Mouse (Mus musculus): ENCODE measurements at regions not wholly inside any gene's neighbourhood (a gene's known extent, or its start where the extent isn't known, plus 50 kb on each side); places are given as distances from the start of the nearest gene placed in this dataset.

DNA sequence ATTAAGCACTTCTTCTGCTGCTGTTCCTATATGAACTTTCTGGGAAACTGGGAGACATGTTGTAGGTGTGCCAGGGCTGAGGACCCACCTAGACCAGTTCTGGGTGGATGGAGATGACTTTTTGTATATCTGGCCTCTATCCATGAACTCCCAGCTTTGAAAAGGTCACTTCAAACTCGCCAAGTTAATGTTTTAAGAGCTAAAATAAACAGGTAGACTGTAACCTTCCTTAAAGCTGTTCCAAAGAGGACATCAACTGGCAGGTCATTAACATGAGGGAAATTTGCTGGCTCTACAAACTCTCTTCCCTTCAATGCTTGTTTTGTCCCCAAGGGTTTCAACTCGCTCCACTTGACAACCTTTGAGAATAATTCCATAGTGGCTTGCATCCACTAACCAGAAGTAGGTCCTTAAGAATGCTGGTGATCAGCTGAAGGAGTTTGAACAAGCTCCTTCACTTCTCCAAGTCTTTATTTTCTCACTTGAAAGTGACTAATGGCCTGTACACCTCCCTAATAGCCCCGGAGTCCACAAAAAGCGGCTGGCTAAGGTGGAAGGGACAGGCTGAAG lies 98.1 kb downstream of the Adamts15 start:
- H3K4me3 ChIP-seq (ENCODE audit: low read depth, low read length) = no peak overlapping the region
- DNase-seq (ENCODE audit: low spot score) = no peak
- 62% methylated on average over 4 of the region's 4 CpGs for WGBS
- no peaks in the 10 kb centered on the region for H3K36me3 ChIP-seq (ENCODE audit: control insufficient read depth, insufficient read depth, low read length)
- H3K27ac ChIP-seq (replicated peaks; ENCODE audit: low read depth, low read length) = no peak overlapping the region
- no peak overlapping the region for H3K9ac ChIP-seq (ENCODE audit: low read length)
- H3K27me3 ChIP-seq (ENCODE audit: control insufficient read depth, insufficient read depth, low read length) = no peaks in the 10 kb centered on the region
- no peak overlapping the region for H3K4me2 ChIP-seq (ENCODE audit: low read depth, severe bottlenecking)
- no peaks in the 10 kb centered on the region for H3K4me1 ChIP-seq (ENCODE audit: control insufficient read depth, insufficient read depth, low read length)
- no peak for ATAC-seq (ENCODE audit: insufficient number of reproducible peaks, low FRiP score, low TSS enrichment, low read depth)
- H3K9me3 ChIP-seq (ENCODE audit: control insufficient read depth, low read length) = no peaks in the 10 kb centered on the region

DNA sequence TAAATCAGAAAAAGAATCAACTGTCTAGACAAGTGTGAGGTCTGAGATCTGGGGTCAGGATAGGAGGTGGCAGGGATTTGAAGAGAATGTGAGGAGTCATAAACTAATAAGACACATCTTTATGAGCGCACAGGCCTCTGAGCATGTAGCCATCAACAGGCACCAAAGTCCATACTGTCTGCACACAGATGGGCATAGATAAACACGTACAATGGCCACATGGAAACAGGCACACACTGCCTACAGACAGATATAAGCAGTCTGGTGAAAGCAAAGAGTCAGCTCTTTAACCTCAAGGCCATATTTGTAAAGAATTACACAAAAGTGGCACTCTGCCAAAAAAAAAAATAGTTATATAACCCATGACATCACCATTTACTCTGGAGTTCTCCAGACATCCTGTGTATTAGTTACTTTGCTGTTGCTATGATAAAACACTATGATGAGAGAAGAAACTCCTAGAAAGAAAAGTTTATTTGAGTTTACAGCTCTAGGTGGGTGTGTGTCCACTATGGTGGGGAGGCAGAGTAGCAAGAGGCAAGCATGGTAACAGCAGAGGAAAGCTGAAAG lies 101.4 kb downstream of the Adamts15 start:
- Histone ChIP-seq H3K9ac (ENCODE audit: low read length) (no peak overlapping the region), H3K36me3 (ENCODE audit: control insufficient read depth, insufficient read depth, low read length) (no peaks in the 10 kb centered on the region), H3K27ac (replicated peaks; ENCODE audit: low read depth, low read length) (no peak overlapping the region), H3K27me3 (ENCODE audit: control insufficient read depth, insufficient read depth, low read length) (no peaks in the 10 kb centered on the region), H3K4me3 (ENCODE audit: low read depth, low read length) (no peak overlapping the region), H3K4me2 (ENCODE audit: low read depth, severe bottlenecking) (no peak overlapping the region), H3K9me3 (ENCODE audit: control insufficient read depth, low read length) (no peaks in the 10 kb centered on the region), H3K4me1 (ENCODE audit: control insufficient read depth, insufficient read depth, low read length) (no peaks in the 10 kb centered on the region)
- ATAC-seq (ENCODE audit: insufficient number of reproducible peaks, low FRiP score, low TSS enrichment, low read depth) = no peak
- DNase-seq (ENCODE audit: low spot score) = no peak
- WGBS = 91% methylated on average over 2 of the region's 2 CpGs

DNA sequence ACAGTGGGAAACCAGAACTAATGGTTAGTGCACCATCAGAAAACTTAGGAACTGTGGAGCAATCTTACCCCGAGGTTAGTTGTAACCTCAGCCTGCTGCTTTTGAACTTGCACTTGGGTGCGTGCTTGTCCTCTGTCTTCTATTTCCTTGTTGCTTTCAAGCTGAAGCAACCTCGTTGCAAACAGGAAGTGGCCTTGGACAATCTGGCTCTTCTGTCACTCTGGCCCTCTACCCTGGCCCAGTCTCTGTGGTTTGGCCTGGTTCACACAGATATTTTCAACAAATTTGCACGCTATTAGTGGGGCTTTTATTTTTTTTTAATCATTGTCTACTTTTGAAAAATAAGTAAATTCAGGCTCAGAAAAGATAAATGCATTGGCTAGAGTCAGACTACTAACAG lies 109.0 kb downstream of the Adamts15 start:
- 59% methylated on average over 4 of the region's 4 CpGs for WGBS
- no peak overlapping the region for H3K4me2 ChIP-seq (ENCODE audit: low read depth, severe bottlenecking)
- H3K9me3 ChIP-seq (ENCODE audit: control insufficient read depth, low read length) = no peaks in the 10 kb centered on the region
- H3K4me1 ChIP-seq (ENCODE audit: control insufficient read depth, insufficient read depth, low read length) = peaks cover 14% of the 10 kb centered on the region; the same call in 1 of the 2 replicates
- no peaks in the 10 kb centered on the region for H3K27me3 ChIP-seq (ENCODE audit: control insufficient read depth, insufficient read depth, low read length)
- no peaks in the 10 kb centered on the region for H3K36me3 ChIP-seq (ENCODE audit: control insufficient read depth, insufficient read depth, low read length)
- ATAC-seq (ENCODE audit: insufficient number of reproducible peaks, low FRiP score, low TSS enrichment, low read depth) = no peak
- H3K27ac ChIP-seq (replicated peaks; ENCODE audit: low read depth, low read length) = no peak overlapping the region
- DNase-seq (ENCODE audit: low spot score) = no peak
- no peak overlapping the region for H3K9ac ChIP-seq (ENCODE audit: low read length)
- no peak overlapping the region for H3K4me3 ChIP-seq (ENCODE audit: low read depth, low read length)

DNA sequence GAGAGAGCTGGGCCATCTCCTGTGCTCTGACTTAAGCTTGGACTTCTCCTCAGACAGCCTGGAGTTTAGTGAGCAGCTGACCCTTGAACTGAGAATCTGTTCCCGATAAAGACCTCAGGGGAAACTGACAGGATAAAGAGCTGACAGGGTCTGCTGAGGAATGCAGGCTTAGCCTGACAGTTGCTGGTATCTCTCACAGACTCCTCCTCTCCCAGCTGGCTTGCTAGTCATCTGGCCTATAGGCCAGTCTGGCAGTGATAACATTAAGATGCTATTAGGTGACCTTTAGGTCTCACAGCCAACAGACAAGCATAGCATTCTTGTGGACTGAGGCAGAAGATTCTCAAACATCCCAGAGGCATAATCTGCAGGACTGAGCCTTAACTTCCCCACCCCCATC lies 111.4 kb downstream of the Adamts15 start:
- Histone ChIP-seq H3K36me3 (ENCODE audit: control insufficient read depth, insufficient read depth, low read length) (no peaks in the 10 kb centered on the region), H3K4me1 (ENCODE audit: control insufficient read depth, insufficient read depth, low read length) (peaks cover 14% of the 10 kb centered on the region; the same call in 1 of the 2 replicates), H3K27me3 (ENCODE audit: control insufficient read depth, insufficient read depth, low read length) (no peaks in the 10 kb centered on the region), H3K9ac (ENCODE audit: low read length) (no peak overlapping the region), H3K4me3 (ENCODE audit: low read depth, low read length) (no peak overlapping the region), H3K27ac (replicated peaks; ENCODE audit: low read depth, low read length) (no peak overlapping the region), H3K4me2 (ENCODE audit: low read depth, severe bottlenecking) (no peak overlapping the region), H3K9me3 (ENCODE audit: control insufficient read depth, low read length) (no peaks in the 10 kb centered on the region)
- no peak for ATAC-seq (ENCODE audit: insufficient number of reproducible peaks, low FRiP score, low TSS enrichment, low read depth)
- DNase-seq (ENCODE audit: low spot score) = no peak
- 3% methylated on average over 1 of the region's 1 CpGs for WGBS

DNA sequence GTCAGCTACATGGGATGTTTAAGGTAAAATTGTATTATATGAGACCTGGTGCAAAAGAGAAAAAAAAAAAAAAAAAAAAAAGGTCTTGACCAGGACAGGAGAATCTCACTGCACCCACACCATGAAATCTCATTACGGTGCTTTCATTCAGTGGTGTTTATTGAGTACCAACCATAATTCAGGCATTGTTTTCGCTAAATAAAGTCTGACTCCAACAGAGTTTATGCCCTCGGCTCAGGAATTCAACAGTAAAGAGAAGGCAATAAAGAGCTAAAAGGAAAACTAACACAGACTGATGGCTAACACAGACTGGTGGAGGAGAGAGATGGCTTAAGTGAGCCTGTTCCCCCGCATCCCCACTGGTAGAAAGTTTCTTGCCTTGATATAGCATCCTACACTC lies 112.0 kb downstream of the Adamts15 start:
- 26% methylated on average over 4 of the region's 4 CpGs for WGBS
- no peak for ATAC-seq (ENCODE audit: insufficient number of reproducible peaks, low FRiP score, low TSS enrichment, low read depth)

DNA sequence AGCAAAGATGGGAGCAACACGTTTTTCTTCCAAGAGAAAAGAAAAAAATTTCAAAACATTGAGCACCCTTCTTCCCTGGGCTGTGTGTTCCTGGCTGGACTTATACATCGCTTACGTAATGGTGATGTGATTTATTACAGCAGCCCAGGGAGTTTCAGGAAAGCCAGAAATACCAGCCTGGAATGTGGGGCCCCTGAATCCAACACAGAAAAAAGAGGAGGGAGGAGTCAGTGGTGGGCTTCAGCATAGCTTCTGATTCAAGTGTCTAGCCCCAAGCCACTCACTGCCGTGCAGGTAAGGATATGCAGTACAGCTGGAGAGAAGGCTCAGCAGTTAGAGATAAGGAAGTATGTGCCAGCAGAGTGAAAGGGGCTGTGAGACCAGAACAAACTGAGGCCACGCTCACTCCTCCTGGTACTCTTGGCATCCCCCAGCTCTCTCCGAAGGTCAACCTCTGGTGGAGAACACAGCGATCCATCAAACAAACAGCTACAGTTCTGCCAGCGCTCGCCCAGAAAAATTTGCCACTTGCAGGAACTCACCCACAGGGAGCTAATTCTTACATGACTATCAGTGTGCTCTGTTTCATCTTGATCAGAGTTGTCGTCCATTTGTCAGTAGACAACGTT lies 113.3 kb downstream of the Adamts15 start:
- WGBS = 40% methylated on average over 11 of the region's 11 CpGs
- H3K27ac ChIP-seq (replicated peaks; ENCODE audit: low read depth, low read length) = no peak overlapping the region
- 0 out of 2 replicates have a peak, but pooled peaks have one; percentile 47 for ATAC-seq (ENCODE audit: insufficient number of reproducible peaks, low FRiP score, low TSS enrichment, low read depth)

More for the DNA sequence above, 112.0 kb downstream of the Adamts15 start:
- H3K36me3 ChIP-seq (ENCODE audit: control insufficient read depth, insufficient read depth, low read length) = no peaks in the 10 kb centered on the region
- H3K27me3 ChIP-seq (ENCODE audit: control insufficient read depth, insufficient read depth, low read length) = no peaks in the 10 kb centered on the region
- H3K4me1 ChIP-seq (ENCODE audit: control insufficient read depth, insufficient read depth, low read length) = peaks cover 14% of the 10 kb centered on the region; the same call in 1 of the 2 replicates
- no peaks in the 10 kb centered on the region for H3K9me3 ChIP-seq (ENCODE audit: control insufficient read depth, low read length)
- peak overlapping the region; percentile 38; the same call in 1 of the 2 replicates for H3K27ac ChIP-seq (replicated peaks; ENCODE audit: low read depth, low read length)
- no peak overlapping the region for H3K4me3 ChIP-seq (ENCODE audit: low read depth, low read length)
- H3K9ac ChIP-seq (ENCODE audit: low read length) = no peak overlapping the region
- no peak for DNase-seq (ENCODE audit: low spot score)
- no peak overlapping the region for H3K4me2 ChIP-seq (ENCODE audit: low read depth, severe bottlenecking)

DNA sequence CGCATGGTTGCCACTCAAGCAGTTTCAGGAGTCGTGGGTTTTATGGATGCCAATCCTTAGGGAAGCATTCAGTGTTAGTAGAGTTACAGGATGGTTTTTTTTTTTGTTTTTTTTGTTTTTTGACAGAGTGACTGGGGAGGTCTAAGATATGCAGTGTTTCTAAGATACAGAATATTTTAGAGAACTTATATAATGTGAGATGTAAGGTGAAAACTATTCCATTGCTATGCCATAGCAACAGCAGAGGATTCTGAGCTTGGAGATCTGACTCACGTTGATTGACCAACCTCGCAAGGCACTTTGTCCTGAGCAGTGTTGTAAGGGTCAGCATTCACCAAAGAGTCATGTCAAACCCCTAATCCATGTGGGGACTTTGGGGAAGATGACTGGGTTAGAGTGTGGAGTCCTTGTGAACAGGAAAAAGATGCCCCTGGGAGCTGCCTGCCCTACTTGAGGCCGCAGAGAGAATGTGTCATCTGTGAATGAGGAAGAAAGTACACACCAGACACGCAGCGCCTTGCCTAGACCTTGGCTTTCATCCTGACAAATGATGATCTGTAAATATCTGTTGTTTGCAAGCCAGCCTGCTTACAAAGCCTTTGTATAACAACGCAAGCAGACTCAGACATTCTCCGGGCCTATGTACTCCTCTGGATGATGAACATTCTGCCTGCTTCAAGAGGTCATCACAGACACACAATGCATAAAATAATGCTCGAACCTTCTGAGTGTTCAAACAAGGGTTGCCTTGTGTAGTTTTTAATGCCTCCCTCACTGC lies 118.3 kb downstream of the Adamts15 start:
- H3K9me3 ChIP-seq (ENCODE audit: control insufficient read depth, low read length) = no peaks in the 10 kb centered on the region
- 0 out of 2 replicates have a peak, but pooled peaks cover 3% of the 10 kb centered on the region for H3K4me1 ChIP-seq (ENCODE audit: control insufficient read depth, insufficient read depth, low read length)
- no peak overlapping the region for H3K4me3 ChIP-seq (ENCODE audit: low read depth, low read length)
- no peak for DNase-seq (ENCODE audit: low spot score)
- no peaks in the 10 kb centered on the region for H3K36me3 ChIP-seq (ENCODE audit: control insufficient read depth, insufficient read depth, low read length)
- H3K27me3 ChIP-seq (ENCODE audit: control insufficient read depth, insufficient read depth, low read length) = no peaks in the 10 kb centered on the region
- ATAC-seq (ENCODE audit: insufficient number of reproducible peaks, low FRiP score, low TSS enrichment, low read depth) = no peak
- WGBS = 88% methylated on average over 10 of the region's 10 CpGs
- no peak overlapping the region for H3K9ac ChIP-seq (ENCODE audit: low read length)
- no peak overlapping the region for H3K27ac ChIP-seq (replicated peaks; ENCODE audit: low read depth, low read length)
- no peak overlapping the region for H3K4me2 ChIP-seq (ENCODE audit: low read depth, severe bottlenecking)

More for the DNA sequence above, 113.3 kb downstream of the Adamts15 start:
- Histone ChIP-seq H3K4me1 (ENCODE audit: control insufficient read depth, insufficient read depth, low read length) (peaks cover 14% of the 10 kb centered on the region; the same call in 1 of the 2 replicates), H3K9ac (ENCODE audit: low read length) (no peak overlapping the region), H3K27me3 (ENCODE audit: control insufficient read depth, insufficient read depth, low read length) (no peaks in the 10 kb centered on the region), H3K36me3 (ENCODE audit: control insufficient read depth, insufficient read depth, low read length) (no peaks in the 10 kb centered on the region), H3K4me3 (ENCODE audit: low read depth, low read length) (no peak overlapping the region), H3K9me3 (ENCODE audit: control insufficient read depth, low read length) (no peaks in the 10 kb centered on the region), H3K4me2 (ENCODE audit: low read depth, severe bottlenecking) (no peak overlapping the region)
- peak; percentile 56 for DNase-seq (ENCODE audit: low spot score)

DNA sequence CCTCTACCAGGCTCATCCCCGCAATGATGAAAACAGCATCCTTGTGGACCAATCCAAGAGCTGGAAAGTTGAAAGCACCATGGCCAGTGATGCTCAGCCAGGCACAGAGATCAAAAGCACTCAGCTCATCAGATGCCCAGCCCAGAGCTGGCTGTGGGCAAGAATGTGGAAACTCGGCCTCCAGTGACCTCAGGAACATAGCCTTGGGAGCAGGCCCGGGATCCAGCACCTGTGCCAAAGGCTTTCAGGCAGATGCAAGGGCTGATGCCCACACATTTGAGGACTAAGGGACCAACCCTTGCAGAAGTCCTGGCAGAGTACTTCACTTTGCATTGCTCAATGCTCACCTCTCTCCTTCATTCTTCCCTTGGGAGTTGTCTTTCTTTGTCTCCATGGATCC lies 119.4 kb downstream of the Adamts15 start:
- H3K27ac ChIP-seq (replicated peaks; ENCODE audit: low read depth, low read length) = no peak overlapping the region
- no peaks in the 10 kb centered on the region for H3K9me3 ChIP-seq (ENCODE audit: control insufficient read depth, low read length)
- no peak for ATAC-seq (ENCODE audit: insufficient number of reproducible peaks, low FRiP score, low TSS enrichment, low read depth)
- H3K27me3 ChIP-seq (ENCODE audit: control insufficient read depth, insufficient read depth, low read length) = no peaks in the 10 kb centered on the region
- 73% methylated on average over 3 of the region's 3 CpGs for WGBS
- no peaks in the 10 kb centered on the region for H3K36me3 ChIP-seq (ENCODE audit: control insufficient read depth, insufficient read depth, low read length)
- no peaks in the 10 kb centered on the region for H3K4me1 ChIP-seq (ENCODE audit: control insufficient read depth, insufficient read depth, low read length)
- H3K9ac ChIP-seq (ENCODE audit: low read length) = no peak overlapping the region
- no peak overlapping the region for H3K4me2 ChIP-seq (ENCODE audit: low read depth, severe bottlenecking)
- no peak for DNase-seq (ENCODE audit: low spot score)
- H3K4me3 ChIP-seq (ENCODE audit: low read depth, low read length) = no peak overlapping the region

All from limb, embryonic 11.5 days (tissue).